Mouse (Mus musculus) liver, embryonic 16.5 days (tissue): Measurements from ENCODE around the gene Arhgap4. TPM values are rescaled to one million over a fixed set of nuclear protein-coding genes. Genes with fewer than 3 reads are reported as not detected.

Experiments used
- ATAC-seq: fragments of 200-750 bp; cut with Nextera tagmentation; 2 replicates; pipeline ENCODE4 v1.8.0; 2017; ENCODE audit warnings: low read depth, mild to moderate bottlenecking, moderate number of reproducible peaks, moderate library complexity
- H3K27ac ChIP-seq: fragments of 300-500 bp; sonication (generic); 2 replicates; pipeline ENCODE4 v1.5.1; 2014; ENCODE audit warnings: mild to moderate bottlenecking, low read length
- H3K27me3 ChIP-seq: fragments of 300-500 bp; sonication (generic); 2 replicates; pipeline ENCODE4 v1.6.1; 2014; ENCODE audit warnings: low read depth, low read length, mixed read lengths; ENCODE audit not compliant: control insufficient read depth, insufficient read depth
- H3K36me3 ChIP-seq: fragments of 300-500 bp; sonication (generic); 2 replicates; pipeline ENCODE4 v1.6.1; 2014; ENCODE audit warnings: mild to moderate bottlenecking; ENCODE audit not compliant: control insufficient read depth, insufficient read depth
- H3K4me1 ChIP-seq: fragments of 300-500 bp; sonication (generic); 2 replicates; pipeline ENCODE4 v1.6.1; 2014; ENCODE audit warnings: low read depth, low read length, mixed read lengths; ENCODE audit not compliant: control insufficient read depth
- H3K4me2 ChIP-seq: fragments of 300-500 bp; sonication (generic); 2 replicates; pipeline ENCODE4 v1.6.1; 2014; ENCODE audit warnings: low read depth, low read length, mixed read lengths
- H3K4me3 ChIP-seq: fragments of 300-500 bp; sonication (generic); 2 replicates; pipeline ENCODE4 v1.5.1; 2014; ENCODE audit warnings: low read depth, mild to moderate bottlenecking, low read length
- H3K9ac ChIP-seq: fragments of 300-500 bp; sonication (generic); 2 replicates; pipeline ENCODE4 v1.6.1; 2014; ENCODE audit warnings: low read depth, low read length
- H3K9me3 ChIP-seq: fragments of 300-500 bp; sonication (generic); replicated peaks from 2 replicates; pipeline ENCODE4 v1.6.1; 2016; ENCODE audit warnings: low read length; ENCODE audit not compliant: control insufficient read depth
- WGBS: fragments of 180-500 bp; shearing (Covaris S2); extraction: QIAGEN DNeasy Blood & Tissue Kit; methylation state at CpG from one replicate; pipeline ENCODE4 v1.1.7; 2014; ENCODE audit not compliant: insufficient replicate concordance; 5-methylcytosine and 5-hydroxymethylcytosine counted together
- polyA plus RNA-seq: library from polyadenylated mRNA; unstranded; fragments of >200 nt; fragmentation: Nextera tagmentation; extraction: Ambion mirVana; gene quantifications from 2 replicates; pipeline ENCODE4 v1.2.1, GENCODE M21; 2015

Gene Arhgap4
- polyA plus RNA-seq, 1 experiment from 2014 or later: 6.6 TPM

- Histone ChIP-seq H3K27ac (no peak overlapping the region), H3K27me3 (no peaks in the 10 kb centered on the region; the same call in 1 of the 2 replicates), H3K9ac (no peak overlapping the region), H3K9me3 (no peaks in the 10 kb centered on the region), H3K4me2 (no peak overlapping the region), H3K4me3 (no peak overlapping the region), H3K36me3 (no peaks in the 10 kb centered on the region), H3K4me1 (peaks cover 6% of the 10 kb centered on the region)
- 27% methylated on average over 1 of the region's 1 CpGs for WGBS
- no peak for ATAC-seq
Observed at GRCm38 (mm10) chrX:73871956-73872355, 49.7 kb downstream of the Arhgap4 start.

DNA sequence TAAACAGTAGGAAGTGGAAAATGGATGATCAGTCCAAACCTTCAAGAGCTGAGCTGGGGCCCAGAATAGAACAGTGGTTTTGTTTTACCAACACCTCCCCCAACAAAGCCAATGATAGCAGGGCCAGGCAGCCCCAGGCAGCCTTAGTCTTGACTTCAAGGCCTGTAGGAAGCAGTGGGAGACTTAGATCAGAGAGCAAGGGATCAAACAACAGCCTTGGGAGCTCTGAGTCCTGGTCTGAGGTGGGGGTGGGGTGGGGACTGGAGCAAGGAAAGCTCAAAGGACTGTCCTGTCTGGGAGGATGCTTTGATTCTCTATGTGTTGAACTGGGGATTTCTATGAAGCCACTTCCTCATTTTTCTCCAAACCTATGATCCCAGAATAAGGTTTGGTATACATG lies 50.2 kb downstream of the Arhgap4 start:
- peaks cover 6% of the 10 kb centered on the region for H3K4me1 ChIP-seq
- no peak overlapping the region for H3K27ac ChIP-seq
- no peak overlapping the region for H3K9ac ChIP-seq
- H3K36me3 ChIP-seq: no peaks in the 10 kb centered on the region
- no peaks in the 10 kb centered on the region for H3K9me3 ChIP-seq
- no peak overlapping the region for H3K4me3 ChIP-seq
- H3K4me2 ChIP-seq: no peak overlapping the region
- ATAC-seq: no peak
- no peaks in the 10 kb centered on the region; the same call in 1 of the 2 replicates for H3K27me3 ChIP-seq

DNA sequence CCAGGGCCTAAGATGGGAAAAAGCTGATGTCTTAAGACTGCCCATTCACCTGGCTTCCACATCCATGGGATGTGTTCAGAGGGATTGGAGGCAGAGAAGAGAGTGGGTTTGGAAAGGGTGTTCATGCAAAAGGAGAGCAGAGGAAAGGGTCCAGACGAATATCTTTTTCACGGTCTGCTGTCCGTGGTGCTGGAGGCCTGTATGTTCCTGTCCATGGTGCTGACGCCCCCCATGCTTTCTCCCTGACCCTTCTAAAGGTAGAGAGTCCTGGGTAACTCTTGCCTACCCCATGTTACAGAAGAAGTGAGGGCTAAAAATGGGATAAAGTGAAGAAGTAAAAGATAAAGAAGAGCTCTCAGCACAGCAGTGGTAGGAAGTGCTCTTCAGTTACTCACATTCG lies 52.3 kb downstream of the Arhgap4 start:
- WGBS: 14% methylated on average over 5 of the region's 5 CpGs
- H3K4me2 ChIP-seq: no peak overlapping the region
- H3K27ac ChIP-seq: no peak overlapping the region

GRCm38 (mm10) chrX:73867852-73868251 lies 53.8 kb downstream of the Arhgap4 start:
- Histone ChIP-seq H3K4me2 (peak overlapping the region; percentile 21), H3K36me3 (no peaks in the 10 kb centered on the region), H3K9ac (no peak overlapping the region), H3K4me3 (no peak overlapping the region), H3K27ac (no peak overlapping the region), H3K4me1 (peaks cover 6% of the 10 kb centered on the region), H3K27me3 (no peaks in the 10 kb centered on the region; the same call in 1 of the 2 replicates), H3K9me3 (no peaks in the 10 kb centered on the region)
- WGBS: 40% methylated on average over 1 of the region's 1 CpGs
- peak; percentile 82 for ATAC-seq

More for the DNA sequence above, 52.3 kb downstream of the Arhgap4 start:
- Histone ChIP-seq H3K4me3 (no peak overlapping the region), H3K36me3 (no peaks in the 10 kb centered on the region), H3K4me1 (peaks cover 6% of the 10 kb centered on the region), H3K9ac (no peak overlapping the region), H3K9me3 (no peaks in the 10 kb centered on the region), H3K27me3 (no peaks in the 10 kb centered on the region; the same call in 1 of the 2 replicates)
- ATAC-seq: no peak

DNA sequence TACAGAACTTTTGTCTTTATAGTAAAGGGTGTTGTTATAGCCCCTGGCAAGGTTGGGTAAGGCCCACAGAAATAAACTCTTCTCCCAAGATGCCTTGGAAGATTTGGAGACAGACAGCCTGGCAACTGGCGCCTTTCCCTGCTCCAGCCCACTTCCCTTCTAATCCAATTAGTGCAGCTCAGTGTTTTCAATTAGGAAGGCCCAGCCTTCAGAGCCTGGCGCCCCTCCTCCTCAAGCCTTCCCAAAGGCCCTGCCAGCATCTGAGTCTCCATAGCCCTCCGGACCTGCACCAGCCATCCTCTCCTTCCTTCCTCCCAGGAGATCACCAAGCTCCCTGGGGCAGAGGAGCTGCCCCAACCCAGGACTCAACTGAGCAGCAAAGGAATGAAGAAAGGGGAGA lies 54.4 kb downstream of the Arhgap4 start:
- H3K27ac ChIP-seq: no peak overlapping the region
- H3K9ac ChIP-seq: no peak overlapping the region
- H3K4me1 ChIP-seq: peaks cover 6% of the 10 kb centered on the region
- 0 out of 2 replicates have a peak, but pooled peaks have one; percentile 11 for ATAC-seq
- H3K27me3 ChIP-seq: no peaks in the 10 kb centered on the region; the same call in 1 of the 2 replicates
- H3K4me2 ChIP-seq: 0 out of 2 replicates have a peak overlapping the region, but pooled peaks have one; percentile 21
- H3K9me3 ChIP-seq: no peaks in the 10 kb centered on the region
- H3K36me3 ChIP-seq: no peaks in the 10 kb centered on the region
- no peak overlapping the region for H3K4me3 ChIP-seq
- WGBS: 31% methylated on average over 3 of the region's 3 CpGs

GRCm38 (mm10) chrX:73864692-73865091 lies 57.0 kb downstream of the Arhgap4 start:
- ATAC-seq: no peak
- Histone ChIP-seq H3K4me1 (peaks cover 6% of the 10 kb centered on the region), H3K27ac (no peak overlapping the region), H3K9ac (no peak overlapping the region), H3K4me3 (no peak overlapping the region), H3K36me3 (no peaks in the 10 kb centered on the region), H3K9me3 (no peaks in the 10 kb centered on the region), H3K27me3 (no peaks in the 10 kb centered on the region), H3K4me2 (no peak overlapping the region)
- WGBS: 52% methylated on average over 3 of the region's 3 CpGs

- Histone ChIP-seq H3K9ac (no peak overlapping the region), H3K4me1 (no peaks in the 10 kb centered on the region), H3K9me3 (no peaks in the 10 kb centered on the region), H3K4me3 (no peak overlapping the region), H3K4me2 (no peak overlapping the region), H3K36me3 (no peaks in the 10 kb centered on the region), H3K27me3 (no peaks in the 10 kb centered on the region), H3K27ac (no peak overlapping the region)
- no peak for ATAC-seq
- WGBS: 49% methylated on average over 3 of the region's 3 CpGs
Observed at GRCm38 (mm10) chrX:73855087-73855408, 66.6 kb downstream of the Arhgap4 start.

DNA sequence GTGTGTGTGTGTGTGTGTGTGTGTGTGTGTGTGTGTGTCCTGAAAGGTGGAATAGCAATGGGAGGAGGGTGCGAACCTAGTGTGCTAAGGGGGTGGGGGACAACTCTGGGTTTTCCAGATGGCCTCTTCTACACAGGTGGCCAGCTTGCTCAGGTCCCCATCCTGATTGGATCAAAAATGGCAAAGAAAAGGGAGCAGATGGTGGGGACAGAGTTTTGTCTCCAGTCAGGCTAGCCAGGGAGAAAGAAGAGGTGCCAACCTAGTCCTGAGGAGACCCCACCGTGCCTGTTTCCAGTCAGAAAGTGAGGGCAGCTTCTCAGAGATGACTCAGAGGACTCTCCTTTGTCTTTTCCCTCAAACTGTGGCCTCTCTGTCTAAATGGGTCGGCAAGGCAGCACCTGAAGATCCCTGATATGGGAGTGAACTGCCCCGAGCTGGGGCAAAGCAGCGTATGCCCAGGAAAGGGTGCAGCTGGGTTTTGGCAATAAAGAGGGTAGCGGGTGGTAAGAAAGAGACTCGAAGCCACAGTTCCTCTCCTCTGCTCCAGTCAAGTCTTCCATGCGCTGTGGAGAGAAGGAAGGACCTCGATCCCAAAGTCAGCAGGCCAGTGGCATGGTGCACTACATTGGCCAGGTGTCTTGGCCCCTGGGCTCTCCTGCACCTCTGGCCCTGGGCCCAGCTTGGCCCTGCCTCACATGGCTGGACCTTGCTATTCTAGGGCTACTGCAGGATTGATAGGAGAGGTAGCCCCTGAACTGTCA lies 67.2 kb downstream of the Arhgap4 start:
- Histone ChIP-seq H3K27me3 (no peaks in the 10 kb centered on the region), H3K27ac (no peak overlapping the region), H3K4me3 (no peak overlapping the region), H3K4me1 (no peaks in the 10 kb centered on the region), H3K4me2 (no peak overlapping the region), H3K9ac (no peak overlapping the region), H3K9me3 (no peaks in the 10 kb centered on the region), H3K36me3 (no peaks in the 10 kb centered on the region)
- 61% methylated on average over 9 of the region's 9 CpGs for WGBS
- no peak for ATAC-seq
